Mouse (Mus musculus) liver, embryonic 15.5 days (tissue): ENCODE data around the gene Pappa. TPM values are rescaled to one million over a fixed set of nuclear protein-coding genes. Genes with fewer than 3 reads are reported as not detected.

Experiments
- ATAC-seq: fragments of 200-750 bp; cut with Nextera tagmentation; 2 replicates; pipeline ENCODE4 v1.8.0; 2017; ENCODE audit warnings: moderate number of reproducible peaks, mild to moderate bottlenecking, moderate library complexity; ENCODE audit not compliant: insufficient read depth
- H3K27ac ChIP-seq: fragments of 300-500 bp; sonication (generic); replicated peaks from 2 replicates; pipeline ENCODE4 v1.5.1; 2015; ENCODE audit warnings: mild to moderate bottlenecking, inconsistent platforms
- H3K27me3 ChIP-seq: fragments of 300-500 bp; sonication (generic); 2 replicates; pipeline ENCODE4 v1.6.1; 2015; ENCODE audit warnings: mild to moderate bottlenecking, inconsistent platforms
- H3K36me3 ChIP-seq: fragments of 300-500 bp; sonication (generic); replicated peaks from 2 replicates; pipeline ENCODE4 v1.6.1; 2015; ENCODE audit warnings: moderate library complexity, mild to moderate bottlenecking, inconsistent platforms
- H3K4me1 ChIP-seq: fragments of 300-500 bp; sonication (generic); replicated peaks from 2 replicates; pipeline ENCODE4 v1.6.1; 2015; ENCODE audit warnings: inconsistent platforms
- H3K4me2 ChIP-seq: fragments of 300-500 bp; sonication (generic); 2 replicates; pipeline ENCODE4 v1.6.1; 2015; ENCODE audit warnings: moderate library complexity, mild to moderate bottlenecking, inconsistent platforms
- H3K4me3 ChIP-seq: fragments of 300-500 bp; sonication (generic); replicated peaks from 2 replicates; pipeline ENCODE4 v1.5.1; 2015; ENCODE audit warnings: mild to moderate bottlenecking, inconsistent platforms
- H3K9ac ChIP-seq: fragments of 300-500 bp; sonication (generic); 2 replicates; pipeline ENCODE4 v1.6.1; 2015; ENCODE audit warnings: moderate library complexity, mild to moderate bottlenecking, inconsistent platforms
- H3K9me3 ChIP-seq: fragments of 300-500 bp; sonication (generic); replicated peaks from 2 replicates; pipeline ENCODE4 v1.6.1; 2016; ENCODE audit warnings: inconsistent platforms
- WGBS: fragments of 180-500 bp; shearing (Covaris S2); methylation state at CpG from one replicate; pipeline ENCODE4 v1.1.7; 2015; ENCODE audit warnings: mixed read lengths; ENCODE audit not compliant: insufficient replicate concordance; 5-methylcytosine and 5-hydroxymethylcytosine counted together
- polyA plus RNA-seq: library from polyadenylated mRNA; unstranded; fragments of >200 nt; fragmentation: Nextera tagmentation; extraction: Ambion mirVana; gene quantifications from 2 replicates; pipeline ENCODE4 v1.2.1, GENCODE M21; 2015

Pappa gene
- polyA plus RNA-seq, 1 experiment from 2014 or later, result 0.05 TPM

GRCm38 (mm10) chr4:65298212-65299181 is 174.5 kb downstream of the Pappa start:
- Histone ChIP-seq H3K9ac (no peak overlapping the region), H3K9me3 (no peaks in the 10 kb centered on the region), H3K4me2 (no peak overlapping the region; the same call in 1 of the 2 replicates), H3K4me1 (peaks cover 10% of the 10 kb centered on the region; the same call in 1 of the 2 replicates), H3K27ac (0 out of 2 replicates have a peak overlapping the region, but pooled peaks have one; percentile 38), H3K4me3 (no peak overlapping the region), H3K27me3 (no peaks in the 10 kb centered on the region), H3K36me3 (no peaks in the 10 kb centered on the region)
- WGBS, result 47% methylated on average over 9 of the region's 9 CpGs
- ATAC-seq, result peak; percentile 86

GRCm38 (mm10) chr4:65299365-65299764 is 175.4 kb downstream of the Pappa start:
- Histone ChIP-seq H3K36me3 (no peaks in the 10 kb centered on the region), H3K27me3 (no peaks in the 10 kb centered on the region), H3K9me3 (no peaks in the 10 kb centered on the region), H3K4me1 (peaks cover 10% of the 10 kb centered on the region; the same call in 1 of the 2 replicates), H3K4me3 (no peak overlapping the region), H3K27ac (no peak overlapping the region), H3K4me2 (no peak overlapping the region), H3K9ac (no peak overlapping the region)
- 42% methylated on average over 1 of the region's 1 CpGs for WGBS
- ATAC-seq, result no peak

DNA sequence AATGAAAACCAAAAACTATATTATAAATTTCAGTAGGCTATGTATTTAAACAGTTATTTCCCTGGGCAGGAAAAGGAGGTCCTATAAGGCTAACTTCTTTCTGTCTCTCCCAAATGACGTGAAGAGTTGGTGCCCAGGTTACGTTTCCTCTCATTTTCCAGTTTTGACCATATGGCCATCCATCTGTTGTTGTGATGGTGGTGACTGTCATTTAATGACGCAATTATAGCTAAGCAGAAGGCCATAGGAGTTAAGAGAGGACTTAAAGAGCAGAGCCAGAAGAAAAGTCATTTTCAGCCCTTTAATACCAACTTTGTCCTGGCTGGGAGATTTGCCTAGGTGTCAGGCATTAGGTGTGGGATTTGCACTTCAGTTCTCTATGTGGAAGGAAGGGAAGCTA is 176.5 kb downstream of the Pappa start:
- 56% methylated on average over 3 of the region's 3 CpGs for WGBS
- no peak overlapping the region for H3K4me3 ChIP-seq
- ATAC-seq, result no peak

DNA sequence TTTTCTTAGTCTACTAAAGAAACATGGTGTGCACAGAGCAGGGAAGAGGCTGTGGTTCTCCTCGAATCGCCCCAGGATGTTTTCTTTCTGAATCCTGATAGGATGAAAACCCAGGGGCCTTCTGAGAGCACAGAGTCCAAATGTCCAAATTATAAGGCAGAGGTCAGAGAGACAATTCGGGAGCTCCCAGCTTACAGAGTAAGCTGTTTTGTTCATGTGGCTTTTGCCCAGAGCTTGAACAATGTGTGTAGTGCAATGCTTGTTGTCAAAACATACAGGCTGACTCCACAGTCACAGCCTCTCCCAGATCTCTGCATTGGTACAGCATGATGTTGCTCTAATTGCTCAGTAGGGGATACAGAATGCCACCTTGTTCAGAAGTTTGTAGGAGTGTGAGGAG is 178.7 kb downstream of the Pappa start:
- Histone ChIP-seq H3K4me2 (no peak overlapping the region), H3K9ac (no peak overlapping the region), H3K27ac (no peak overlapping the region), H3K27me3 (no peaks in the 10 kb centered on the region), H3K36me3 (no peaks in the 10 kb centered on the region), H3K4me3 (no peak overlapping the region), H3K9me3 (no peaks in the 10 kb centered on the region), H3K4me1 (peaks cover 10% of the 10 kb centered on the region; the same call in 1 of the 2 replicates)
- ATAC-seq, result no peak; the same call in 1 of the 2 replicates
- 45% methylated on average over 3 of the region's 3 CpGs for WGBS

More for the DNA sequence above, 176.5 kb downstream of the Pappa start:
- H3K4me1 ChIP-seq, result peaks cover 10% of the 10 kb centered on the region; the same call in 1 of the 2 replicates
- no peak overlapping the region for H3K9ac ChIP-seq
- H3K4me2 ChIP-seq, result no peak overlapping the region
- H3K27ac ChIP-seq, result no peak overlapping the region
- no peaks in the 10 kb centered on the region for H3K36me3 ChIP-seq
- H3K9me3 ChIP-seq, result no peaks in the 10 kb centered on the region
- no peaks in the 10 kb centered on the region for H3K27me3 ChIP-seq

DNA sequence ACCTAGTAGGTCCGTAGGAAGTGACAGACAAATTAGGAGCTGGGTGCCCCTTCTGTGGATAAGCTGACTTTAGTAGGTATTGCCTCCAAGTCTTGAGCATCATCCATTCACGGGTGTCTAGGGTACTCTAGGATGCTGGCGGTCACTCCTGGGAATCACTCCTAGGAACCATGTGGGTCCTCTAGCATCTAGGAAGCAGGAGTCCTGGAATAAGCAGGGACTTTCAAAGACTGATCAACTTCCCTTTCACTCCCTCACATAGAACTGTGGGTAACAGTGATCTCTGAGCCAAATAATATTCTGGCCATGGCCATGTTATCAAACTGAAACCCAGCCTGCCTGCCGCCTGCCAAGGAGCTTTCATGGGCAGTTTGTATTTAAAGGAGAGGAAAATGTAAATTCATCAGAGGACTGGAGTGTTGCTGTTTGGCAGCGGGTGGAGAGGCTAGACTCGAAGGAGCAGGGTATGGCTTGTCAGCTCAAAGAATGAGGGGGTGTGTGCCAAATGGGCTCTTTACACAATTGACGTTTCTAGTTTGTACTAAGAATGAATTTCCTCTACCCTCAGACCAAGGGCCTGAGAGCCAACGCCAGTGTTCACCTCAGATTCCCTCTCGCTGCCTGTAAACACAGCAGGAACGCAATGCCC is 194.0 kb downstream of the Pappa start:
- Histone ChIP-seq H3K4me2 (no peak overlapping the region), H3K4me3 (no peak overlapping the region), H3K9me3 (no peaks in the 10 kb centered on the region), H3K9ac (no peak overlapping the region), H3K36me3 (no peaks in the 10 kb centered on the region), H3K27ac (no peak overlapping the region), H3K27me3 (no peaks in the 10 kb centered on the region), H3K4me1 (no peaks in the 10 kb centered on the region)
- 50% methylated on average over 10 of the region's 10 CpGs for WGBS
- no peak for ATAC-seq

- ATAC-seq, result no peak
- H3K9ac ChIP-seq, result no peak overlapping the region
- no peak overlapping the region for H3K27ac ChIP-seq
- H3K36me3 ChIP-seq, result no peaks in the 10 kb centered on the region
- H3K4me2 ChIP-seq, result no peak overlapping the region
- no peak overlapping the region for H3K4me3 ChIP-seq
- 65% methylated on average over 4 of the region's 4 CpGs for WGBS
- H3K4me1 ChIP-seq, result no peaks in the 10 kb centered on the region
- no peaks in the 10 kb centered on the region for H3K27me3 ChIP-seq
- H3K9me3 ChIP-seq, result no peaks in the 10 kb centered on the region
Observed at GRCm38 (mm10) chr4:65321340-65321739, 197.4 kb downstream of the Pappa start.

- WGBS, result 52% methylated on average over 1 of the region's 1 CpGs
- H3K4me3 ChIP-seq, result no peak overlapping the region
- no peak overlapping the region for H3K27ac ChIP-seq
- H3K4me2 ChIP-seq, result no peak overlapping the region
- H3K9ac ChIP-seq, result no peak overlapping the region
- no peaks in the 10 kb centered on the region for H3K9me3 ChIP-seq
- no peaks in the 10 kb centered on the region for H3K4me1 ChIP-seq
- no peaks in the 10 kb centered on the region for H3K36me3 ChIP-seq
- ATAC-seq, result no peak
- H3K27me3 ChIP-seq, result no peaks in the 10 kb centered on the region
Observed at GRCm38 (mm10) chr4:65321959-65322358, 198.0 kb downstream of the Pappa start.

DNA sequence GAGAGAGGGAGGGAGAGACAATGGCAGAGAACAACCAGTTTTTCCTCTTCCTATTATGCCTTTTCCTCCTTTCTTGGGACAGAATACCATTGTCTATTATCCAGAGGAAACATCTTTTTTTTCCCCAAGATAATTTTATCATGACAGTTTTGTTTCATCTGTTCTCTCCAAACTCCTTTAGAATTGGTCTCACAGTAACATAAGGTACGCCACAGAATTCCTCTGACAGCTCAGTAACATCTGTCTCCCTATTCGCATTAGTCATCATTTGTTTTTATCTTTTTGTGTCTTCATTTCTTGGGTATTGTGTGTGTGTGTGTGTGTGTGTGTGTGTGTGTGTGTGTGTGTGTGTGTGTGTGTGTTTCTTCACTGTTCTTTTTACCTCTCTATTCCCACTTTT is 201.8 kb downstream of the Pappa start:
- ATAC-seq, result no peak
- H3K27ac ChIP-seq, result no peak overlapping the region
- no peak overlapping the region for H3K4me2 ChIP-seq
- H3K36me3 ChIP-seq, result no peaks in the 10 kb centered on the region
- H3K4me1 ChIP-seq, result no peaks in the 10 kb centered on the region
- no peaks in the 10 kb centered on the region for H3K9me3 ChIP-seq
- H3K27me3 ChIP-seq, result no peaks in the 10 kb centered on the region
- WGBS, result 51% methylated on average over 2 of the region's 2 CpGs
- no peak overlapping the region for H3K9ac ChIP-seq
- no peak overlapping the region for H3K4me3 ChIP-seq

- H3K27me3 ChIP-seq, result no peaks in the 10 kb centered on the region
- no peak overlapping the region for H3K9ac ChIP-seq
- ATAC-seq, result no peak
- WGBS, result 60% methylated on average over 9 of the region's 9 CpGs
- H3K4me2 ChIP-seq, result no peak overlapping the region
- H3K36me3 ChIP-seq, result no peaks in the 10 kb centered on the region
- no peak overlapping the region for H3K4me3 ChIP-seq
- no peaks in the 10 kb centered on the region for H3K9me3 ChIP-seq
- no peak overlapping the region for H3K27ac ChIP-seq
- no peaks in the 10 kb centered on the region for H3K4me1 ChIP-seq
Observed at GRCm38 (mm10) chr4:65328486-65329308, 204.7 kb downstream of the Pappa start.

DNA sequence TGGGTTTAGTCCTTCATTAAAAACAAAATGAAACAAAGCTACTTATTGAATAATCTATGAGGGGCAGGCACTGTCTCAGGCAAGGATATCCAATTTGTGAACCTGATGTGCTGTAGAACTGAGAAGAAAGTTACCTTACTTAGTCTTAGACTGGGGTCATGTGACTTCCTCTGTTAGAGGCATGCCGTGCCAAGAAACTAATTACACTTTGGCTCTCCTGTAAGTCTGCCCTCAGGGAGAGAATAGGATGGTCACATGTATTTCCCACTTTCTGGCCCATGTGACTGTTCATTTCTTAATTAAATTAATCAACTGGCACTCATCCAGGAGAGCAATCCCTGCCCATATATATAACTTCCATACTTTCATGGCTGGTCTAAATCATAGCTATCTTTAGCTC is 209.7 kb downstream of the Pappa start:
- H3K36me3 ChIP-seq, result no peaks in the 10 kb centered on the region
- no peaks in the 10 kb centered on the region for H3K9me3 ChIP-seq
- H3K4me1 ChIP-seq, result no peaks in the 10 kb centered on the region
- H3K9ac ChIP-seq, result no peak overlapping the region
- H3K4me3 ChIP-seq, result no peak overlapping the region
- no peak overlapping the region for H3K27ac ChIP-seq
- no peak overlapping the region for H3K4me2 ChIP-seq
- 9% methylated on average over 1 of the region's 1 CpGs for WGBS
- H3K27me3 ChIP-seq, result no peaks in the 10 kb centered on the region
- ATAC-seq, result no peak

DNA sequence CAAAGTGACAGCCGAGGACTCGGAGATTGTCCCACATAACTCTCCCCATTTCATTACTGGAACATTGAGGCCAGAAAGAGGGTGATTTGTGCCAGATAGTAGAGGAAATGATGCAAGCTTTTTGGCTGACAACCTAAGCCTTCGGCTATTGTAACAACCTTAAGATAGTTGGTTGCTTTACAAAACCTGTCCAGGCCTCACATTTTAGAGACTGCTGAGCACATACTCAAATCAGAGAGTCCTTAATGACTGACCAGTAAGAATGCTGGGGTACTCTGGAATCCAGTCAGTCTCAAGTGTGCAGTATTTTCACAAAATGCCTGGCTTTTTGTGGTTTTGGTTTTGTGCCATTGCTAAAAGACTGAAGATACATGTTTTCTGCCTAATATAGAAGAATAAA is 217.8 kb downstream of the Pappa start:
- no peaks in the 10 kb centered on the region for H3K9me3 ChIP-seq
- H3K9ac ChIP-seq, result no peak overlapping the region
- WGBS, result 57% methylated on average over 3 of the region's 3 CpGs
- no peaks in the 10 kb centered on the region for H3K4me1 ChIP-seq
- H3K27me3 ChIP-seq, result no peaks in the 10 kb centered on the region
- H3K27ac ChIP-seq, result no peak overlapping the region
- no peak overlapping the region for H3K4me3 ChIP-seq
- ATAC-seq, result no peak
- no peaks in the 10 kb centered on the region for H3K36me3 ChIP-seq
- H3K4me2 ChIP-seq, result no peak overlapping the region
